Mouse (Mus musculus): ENCODE measurements at regions not wholly inside any gene's neighbourhood (a gene's known extent, or its start where the extent isn't known, plus 50 kb on each side); places are given as distances from the start of the nearest gene placed in this dataset.
A peak's percentile ranks its signal among the peaks of the same experiment; 100 is the strongest.

- DNase-seq (ENCODE audit: low spot score): no peak
These were observed 53.9 kb upstream of the Fmo9 start for GRCm38 (mm10) chr1:166735545-166735944.

GRCm38 (mm10) chr1:166738029-166738428 lies 56.4 kb upstream of the Fmo9 start:
- DNase-seq (ENCODE audit: low spot score): no peak

GRCm38 (mm10) chr1:166750236-166750635 lies 68.6 kb upstream of the Fmo9 start:
- peak; percentile 33 for DNase-seq (ENCODE audit: low spot score)

GRCm38 (mm10) chr1:166750777-166751176 lies 69.1 kb upstream of the Fmo9 start:
- no peak for DNase-seq (ENCODE audit: low spot score)

GRCm38 (mm10) chr1:166751436-166751835 lies 69.8 kb upstream of the Fmo9 start:
- no peak for DNase-seq (ENCODE audit: low spot score)

GRCm38 (mm10) chr1:166752990-166753709 lies 71.5 kb upstream of the Fmo9 start:
- DNase-seq (ENCODE audit: low spot score): no peak

GRCm38 (mm10) chr1:166758987-166759386 lies 77.3 kb upstream of the Fmo9 start:
- DNase-seq (ENCODE audit: low spot score): no peak

GRCm38 (mm10) chr1:166773114-166773513 lies 91.5 kb upstream of the Fmo9 start:
- no peak for DNase-seq (ENCODE audit: low spot score)

GRCm38 (mm10) chr1:166782106-166782505 lies 100.5 kb upstream of the Fmo9 start:
- DNase-seq (ENCODE audit: low spot score): no peak

- DNase-seq (ENCODE audit: low spot score): no peak
These were observed 106.3 kb upstream of the Fmo9 start for GRCm38 (mm10) chr1:166787945-166788344.

- DNase-seq (ENCODE audit: low spot score): no peak
These were observed 107.3 kb upstream of the Fmo9 start for GRCm38 (mm10) chr1:166788824-166789399.

- no peak for DNase-seq (ENCODE audit: low spot score)
These were observed 111.5 kb upstream of the Fmo9 start for GRCm38 (mm10) chr1:166793052-166793716.

- no peak for DNase-seq (ENCODE audit: low spot score)
These were observed 112.1 kb upstream of the Fmo9 start for GRCm38 (mm10) chr1:166793717-166794081.

GRCm38 (mm10) chr1:166794622-166795244 lies 113.1 kb upstream of the Fmo9 start:
- no peak for DNase-seq (ENCODE audit: low spot score)

- DNase-seq (ENCODE audit: low spot score): no peak
These were observed 114.0 kb upstream of the Fmo9 start for GRCm38 (mm10) chr1:166795613-166796012.

- no peak for DNase-seq (ENCODE audit: low spot score)
These were observed 114.8 kb upstream of the Fmo9 start for GRCm38 (mm10) chr1:166796362-166796925.

- no peak for DNase-seq (ENCODE audit: low spot score)
These were observed 115.3 kb upstream of the Fmo9 start for GRCm38 (mm10) chr1:166796931-166797330.

GRCm38 (mm10) chr1:166800953-166801603 lies 119.4 kb upstream of the Fmo9 start:
- no peak for DNase-seq (ENCODE audit: low spot score)

- no peak for DNase-seq (ENCODE audit: low spot score)
These were observed 120.3 kb upstream of the Fmo9 start for GRCm38 (mm10) chr1:166801929-166802328.

- DNase-seq (ENCODE audit: low spot score): no peak
These were observed 122.3 kb upstream of the Fmo9 start for GRCm38 (mm10) chr1:166803928-166804327.

- no peak for DNase-seq (ENCODE audit: low spot score)
These were observed 122.7 kb upstream of the Fmo9 start for GRCm38 (mm10) chr1:166804333-166804732.
